Mouse (Mus musculus): ENCODE data around the gene Gm38100. TPM values are rescaled to one million over a fixed set of nuclear protein-coding genes. Genes with fewer than 3 reads are reported as not detected.

The Gm38100 gene
- polyA plus RNA-seq, 1 experiment from 2014 or later, result 0.12 TPM

DNA sequence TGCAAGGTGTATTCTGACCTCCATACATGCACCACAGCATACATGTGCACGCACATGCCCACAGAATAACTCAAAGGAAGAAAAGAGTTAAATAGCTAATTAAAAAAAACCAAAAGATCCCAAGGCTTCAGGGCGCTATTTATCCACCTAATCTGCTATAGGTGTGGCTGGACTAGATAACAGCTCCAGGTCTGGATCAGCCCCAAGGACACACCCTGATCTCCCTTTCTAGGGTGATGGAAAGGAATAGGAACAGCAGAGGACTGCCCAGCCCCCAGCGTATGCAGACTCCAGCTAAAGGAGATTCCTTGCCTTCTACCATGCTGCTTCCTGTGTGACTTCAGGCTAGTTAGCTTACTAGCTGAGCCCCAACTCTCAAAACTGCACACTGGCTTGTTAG, 8.1 kb upstream of the Gm38100 start:
- no peak for DNase-seq (ENCODE audit: low spot score)
- H3K4me2 ChIP-seq, result no peak overlapping the region
- no peaks in the 10 kb centered on the region; the same call in 1 of the 2 replicates for H3K4me1 ChIP-seq (replicated peaks; ENCODE audit: control insufficient read depth, insufficient read depth, low read length)
- no peak for ATAC-seq (replicated peaks; ENCODE audit: low FRiP score)
- H3K9ac ChIP-seq (ENCODE audit: low read depth, low read length), result no peak overlapping the region
- H3K4me3 ChIP-seq (ENCODE audit: low read depth, low read length), result no peak overlapping the region
- no peaks in the 10 kb centered on the region for H3K27me3 ChIP-seq (replicated peaks; ENCODE audit: control insufficient read depth, insufficient read depth, low read length)
- peaks cover 12% of the 10 kb centered on the region for H3K36me3 ChIP-seq (ENCODE audit: control insufficient read depth, insufficient read depth, low read length)
- no peak overlapping the region for H3K27ac ChIP-seq (ENCODE audit: low read depth, low read length)
- WGBS, result 70% methylated on average over 3 of the region's 3 CpGs
- H3K9me3 ChIP-seq (ENCODE audit: control insufficient read depth, low read length), result no peaks in the 10 kb centered on the region

DNA sequence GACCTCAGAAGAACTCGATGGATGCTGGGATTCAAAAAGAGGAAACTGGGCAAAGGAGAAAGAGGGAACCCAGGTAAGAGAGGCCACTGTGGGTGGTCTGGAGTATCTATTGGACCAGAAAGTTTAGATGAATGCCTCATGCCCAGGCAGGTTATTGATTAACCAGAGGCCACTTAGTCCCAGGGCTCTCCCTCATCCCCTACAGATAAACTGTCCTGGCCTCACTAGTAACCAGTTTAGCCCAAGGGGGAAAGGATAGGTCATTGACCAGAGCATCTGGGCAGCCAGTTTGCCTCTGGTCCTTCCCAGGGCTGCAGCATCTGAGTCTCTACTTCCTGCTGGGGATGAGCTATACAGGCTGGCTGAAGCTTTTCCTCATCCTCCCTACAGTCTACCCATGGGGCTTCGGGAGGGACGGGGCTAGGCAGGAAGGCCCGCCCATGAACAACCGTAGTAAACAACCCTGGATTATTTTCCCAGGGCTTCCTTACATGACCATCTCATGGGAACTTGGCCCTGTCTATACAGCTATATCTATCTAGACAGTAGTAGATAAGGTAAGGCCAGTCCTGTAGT, 6.3 kb upstream of the Gm38100 start:
- no peaks in the 10 kb centered on the region for H3K9me3 ChIP-seq (ENCODE audit: control insufficient read depth, low read length)
- no peaks in the 10 kb centered on the region for H3K27me3 ChIP-seq (replicated peaks; ENCODE audit: control insufficient read depth, insufficient read depth, low read length)
- no peak overlapping the region for H3K9ac ChIP-seq (ENCODE audit: low read depth, low read length)
- no peak overlapping the region for H3K27ac ChIP-seq (ENCODE audit: low read depth, low read length)
- DNase-seq (ENCODE audit: low spot score) (no peak), ATAC-seq (replicated peaks; ENCODE audit: low FRiP score) (peak; percentile 37; the same call in 1 of the 2 replicates)
- H3K4me1 ChIP-seq (replicated peaks; ENCODE audit: control insufficient read depth, insufficient read depth, low read length), result no peaks in the 10 kb centered on the region; the same call in 1 of the 2 replicates
- H3K4me3 ChIP-seq (ENCODE audit: low read depth, low read length), result no peak overlapping the region
- 67% methylated on average over 5 of the region's 5 CpGs for WGBS
- H3K4me2 ChIP-seq, result no peak overlapping the region
- H3K36me3 ChIP-seq (ENCODE audit: control insufficient read depth, insufficient read depth, low read length), result peaks cover 3% of the 10 kb centered on the region; the same call in 1 of the 2 replicates

GRCm38 (mm10) chr1:175921091-175921490, 962 bp downstream of the Gm38100 start:
- no peaks in the 10 kb centered on the region for H3K27me3 ChIP-seq (replicated peaks; ENCODE audit: control insufficient read depth, insufficient read depth, low read length)
- no peak overlapping the region for H3K4me2 ChIP-seq
- no peaks in the 10 kb centered on the region for H3K36me3 ChIP-seq (ENCODE audit: control insufficient read depth, insufficient read depth, low read length)
- ATAC-seq (replicated peaks; ENCODE audit: low FRiP score) (no peak), DNase-seq (ENCODE audit: low spot score) (no peak)
- H3K9me3 ChIP-seq (ENCODE audit: control insufficient read depth, low read length), result no peaks in the 10 kb centered on the region
- no peaks in the 10 kb centered on the region for H3K4me1 ChIP-seq (replicated peaks; ENCODE audit: control insufficient read depth, insufficient read depth, low read length)
- WGBS, result 83% methylated on average over 8 of the region's 8 CpGs
- H3K27ac ChIP-seq (ENCODE audit: low read depth, low read length), result no peak overlapping the region
- no peak overlapping the region for H3K4me3 ChIP-seq (ENCODE audit: low read depth, low read length)
- H3K9ac ChIP-seq (ENCODE audit: low read depth, low read length), result no peak overlapping the region

- H3K27ac ChIP-seq (ENCODE audit: low read depth, low read length), result no peak overlapping the region
- ATAC-seq (replicated peaks; ENCODE audit: low FRiP score) (no peak), DNase-seq (ENCODE audit: low spot score) (no peak)
- no peaks in the 10 kb centered on the region for H3K27me3 ChIP-seq (replicated peaks; ENCODE audit: control insufficient read depth, insufficient read depth, low read length)
- no peaks in the 10 kb centered on the region for H3K9me3 ChIP-seq (ENCODE audit: control insufficient read depth, low read length)
- no peak overlapping the region for H3K4me2 ChIP-seq
- H3K4me3 ChIP-seq (ENCODE audit: low read depth, low read length), result no peak overlapping the region
- H3K4me1 ChIP-seq (replicated peaks; ENCODE audit: control insufficient read depth, insufficient read depth, low read length), result no peaks in the 10 kb centered on the region
- H3K9ac ChIP-seq (ENCODE audit: low read depth, low read length), result no peak overlapping the region
- H3K36me3 ChIP-seq (ENCODE audit: control insufficient read depth, insufficient read depth, low read length), result no peaks in the 10 kb centered on the region
- 48% methylated on average over 7 of the region's 7 CpGs for WGBS
These were observed 4.0 kb downstream of the Gm38100 start for GRCm38 (mm10) chr1:175923848-175924787.

GRCm38 (mm10) chr1:175931391-175931790, 11.3 kb downstream of the Gm38100 start:
- Histone ChIP-seq H3K27ac (ENCODE audit: low read depth, low read length) (no peak overlapping the region), H3K9ac (ENCODE audit: low read depth, low read length) (no peak overlapping the region), H3K4me2 (no peak overlapping the region), H3K4me3 (ENCODE audit: low read depth, low read length) (no peak overlapping the region), H3K36me3 (ENCODE audit: control insufficient read depth, insufficient read depth, low read length) (no peaks in the 10 kb centered on the region), H3K9me3 (ENCODE audit: control insufficient read depth, low read length) (no peaks in the 10 kb centered on the region), H3K27me3 (replicated peaks; ENCODE audit: control insufficient read depth, insufficient read depth, low read length) (no peaks in the 10 kb centered on the region), H3K4me1 (replicated peaks; ENCODE audit: control insufficient read depth, insufficient read depth, low read length) (no peaks in the 10 kb centered on the region)
- WGBS, result 91% methylated on average over 5 of the region's 5 CpGs
- DNase-seq (ENCODE audit: low spot score) (no peak), ATAC-seq (replicated peaks; ENCODE audit: low FRiP score) (no peak)

DNA sequence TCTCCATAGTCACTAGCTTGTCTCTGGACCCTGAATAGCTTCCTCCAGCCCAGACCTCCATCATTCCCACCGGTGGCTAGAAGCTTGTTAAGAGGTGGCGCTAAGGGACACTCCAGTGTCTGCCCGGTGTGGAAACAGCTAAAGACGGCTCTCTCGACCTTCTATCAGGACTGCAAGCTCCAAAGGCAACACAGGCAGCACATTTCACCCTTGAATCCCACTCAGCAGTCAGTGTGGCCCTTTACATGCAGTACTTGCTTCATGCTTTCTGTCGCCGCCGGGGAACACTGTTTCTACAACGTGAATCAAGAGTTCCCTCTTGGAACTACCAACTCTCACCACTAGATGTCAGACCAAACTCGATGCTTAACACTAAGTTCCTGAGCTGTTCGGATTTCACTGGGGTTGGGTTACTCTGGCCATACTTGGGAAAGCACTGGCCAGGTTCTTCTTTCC, 16.2 kb downstream of the Gm38100 start:
- peak overlapping the region; percentile 52 for H3K4me2 ChIP-seq
- peak; percentile 79 for ATAC-seq (replicated peaks; ENCODE audit: low FRiP score)

GRCm38 (mm10) chr1:175938731-175939130, 18.6 kb downstream of the Gm38100 start:
- H3K27ac ChIP-seq (ENCODE audit: low read depth, low read length), result no peak overlapping the region
- DNase-seq (ENCODE audit: low spot score), result no peak
- H3K9me3 ChIP-seq (ENCODE audit: control insufficient read depth, low read length), result no peaks in the 10 kb centered on the region
- 68% methylated on average over 3 of the region's 3 CpGs for WGBS
- H3K4me2 ChIP-seq, result no peak overlapping the region
- ATAC-seq (replicated peaks; ENCODE audit: low FRiP score), result no peak
- H3K4me1 ChIP-seq (replicated peaks; ENCODE audit: control insufficient read depth, insufficient read depth, low read length), result no peaks in the 10 kb centered on the region
- no peaks in the 10 kb centered on the region for H3K27me3 ChIP-seq (replicated peaks; ENCODE audit: control insufficient read depth, insufficient read depth, low read length)
- H3K36me3 ChIP-seq (ENCODE audit: control insufficient read depth, insufficient read depth, low read length), result no peaks in the 10 kb centered on the region
- H3K4me3 ChIP-seq (ENCODE audit: low read depth, low read length), result no peak overlapping the region
- H3K9ac ChIP-seq (ENCODE audit: low read depth, low read length), result no peak overlapping the region

More for the DNA sequence above, 16.2 kb downstream of the Gm38100 start:
- Histone ChIP-seq H3K9me3 (ENCODE audit: control insufficient read depth, low read length) (no peaks in the 10 kb centered on the region), H3K4me3 (ENCODE audit: low read depth, low read length) (no peak overlapping the region), H3K9ac (ENCODE audit: low read depth, low read length) (no peak overlapping the region), H3K36me3 (ENCODE audit: control insufficient read depth, insufficient read depth, low read length) (no peaks in the 10 kb centered on the region), H3K27me3 (replicated peaks; ENCODE audit: control insufficient read depth, insufficient read depth, low read length) (no peaks in the 10 kb centered on the region), H3K27ac (ENCODE audit: low read depth, low read length) (no peak overlapping the region), H3K4me1 (replicated peaks; ENCODE audit: control insufficient read depth, insufficient read depth, low read length) (no peaks in the 10 kb centered on the region)
- peak; percentile 46 for DNase-seq (ENCODE audit: low spot score)
- WGBS, result 15% methylated on average over 11 of the region's 11 CpGs

- H3K9me3 ChIP-seq (ENCODE audit: control insufficient read depth, low read length), result no peaks in the 10 kb centered on the region
- no peak overlapping the region for H3K4me2 ChIP-seq
- WGBS, result 83% methylated on average over 7 of the region's 7 CpGs
- H3K36me3 ChIP-seq (ENCODE audit: control insufficient read depth, insufficient read depth, low read length), result no peaks in the 10 kb centered on the region
- DNase-seq (ENCODE audit: low spot score) (no peak), ATAC-seq (replicated peaks; ENCODE audit: low FRiP score) (no peak)
- no peaks in the 10 kb centered on the region for H3K27me3 ChIP-seq (replicated peaks; ENCODE audit: control insufficient read depth, insufficient read depth, low read length)
- H3K9ac ChIP-seq (ENCODE audit: low read depth, low read length), result no peak overlapping the region
- no peak overlapping the region for H3K4me3 ChIP-seq (ENCODE audit: low read depth, low read length)
- H3K27ac ChIP-seq (ENCODE audit: low read depth, low read length), result no peak overlapping the region
- H3K4me1 ChIP-seq (replicated peaks; ENCODE audit: control insufficient read depth, insufficient read depth, low read length), result no peaks in the 10 kb centered on the region
These were observed 23.0 kb downstream of the Gm38100 start for GRCm38 (mm10) chr1:175943168-175943567.

Measured in liver, embryonic 11.5 days (tissue).